Mouse (Mus musculus) layer of hippocampus, adult 9-11 months (tissue): ENCODE data around the gene H2-Aa.
A peak's percentile ranks its signal among the peaks of the same experiment; 100 is the strongest.

Experiments used
- DNase-seq: peaks from one replicate; pipeline ENCODE4 v3.0.0; 2022

H2-Aa gene

DNA sequence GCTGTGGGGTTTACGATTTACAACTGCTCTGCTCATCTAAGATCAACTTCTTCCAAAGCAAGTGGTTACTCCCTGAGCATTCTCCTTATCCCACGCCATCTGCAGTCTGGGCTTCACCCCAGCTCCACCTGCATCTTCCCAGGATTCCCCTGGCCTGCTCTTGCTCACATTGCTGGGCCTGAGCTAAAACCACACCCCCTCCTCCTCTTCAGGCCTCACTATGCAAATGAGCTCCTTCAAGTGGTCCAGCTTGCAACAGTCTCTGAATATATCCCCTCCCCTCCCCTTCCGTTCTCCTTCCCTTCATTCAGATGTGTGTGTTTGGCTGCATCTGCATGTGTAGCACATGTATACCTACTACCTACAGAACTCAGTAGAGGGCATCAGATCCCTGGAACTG is 11.7 kb upstream of the H2-Aa start:
- DNase-seq, result no peak

DNA sequence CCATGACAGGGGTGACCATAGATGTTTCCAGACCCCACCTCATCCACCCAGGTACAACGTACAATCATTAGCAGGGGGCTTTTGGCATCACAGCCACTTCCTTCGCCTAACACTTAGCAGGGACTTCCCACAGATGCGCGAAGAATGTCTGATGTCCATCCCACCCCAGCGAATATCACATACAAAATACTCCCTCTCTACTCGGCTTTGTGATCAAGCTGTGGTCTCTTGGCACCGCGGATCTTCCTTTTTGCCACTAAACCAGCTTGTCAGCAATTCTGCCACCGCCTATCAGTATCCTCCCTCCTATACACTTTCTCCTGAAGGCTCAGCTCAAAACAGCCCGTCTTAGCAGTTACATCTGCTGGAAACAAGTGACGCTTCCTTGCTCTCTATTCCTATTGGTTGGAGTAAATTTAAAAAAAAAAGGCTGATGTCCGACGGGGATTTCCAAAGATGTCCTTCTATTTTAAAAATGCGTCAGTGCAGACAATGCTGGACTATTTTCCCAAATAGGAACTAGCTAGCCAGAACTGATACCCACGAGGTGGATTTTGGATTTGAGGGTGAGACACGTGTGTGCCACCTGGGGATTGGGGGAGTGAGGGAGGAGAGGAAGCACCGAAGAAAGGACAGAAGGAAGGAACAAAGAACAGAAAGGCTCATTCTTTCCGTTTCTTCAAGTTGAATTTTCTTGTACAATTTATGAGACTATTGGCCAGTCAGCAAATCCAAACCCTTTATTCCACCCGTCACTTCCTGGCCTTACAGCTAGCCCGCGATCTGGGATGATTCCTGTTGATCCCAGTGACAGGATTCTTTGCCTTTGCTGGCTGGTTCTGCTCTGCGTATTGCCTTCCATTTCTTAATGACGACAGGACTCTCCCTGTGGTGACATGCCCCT is 8.5 kb upstream of the H2-Aa start:
- peak; percentile 53 for DNase-seq

DNA sequence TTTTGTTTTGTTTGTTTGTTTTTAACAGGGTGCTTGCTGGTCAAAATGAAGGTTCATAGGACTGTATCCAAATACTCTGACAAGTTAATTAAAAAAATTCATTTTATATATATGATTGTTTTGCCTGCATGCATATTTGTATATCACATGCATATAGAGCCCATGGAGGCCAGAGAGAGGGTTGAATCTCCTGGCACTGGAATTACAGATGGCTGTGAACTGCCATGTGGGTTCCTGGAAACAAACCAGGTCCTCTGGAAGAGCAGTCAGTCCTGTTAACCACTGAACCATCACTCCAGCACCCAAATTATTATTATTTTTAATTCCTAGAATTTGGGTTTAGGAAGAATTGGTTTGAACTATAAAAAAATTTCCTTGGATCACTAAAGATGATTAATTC is 7.7 kb upstream of the H2-Aa start:
- DNase-seq, result no peak

DNA sequence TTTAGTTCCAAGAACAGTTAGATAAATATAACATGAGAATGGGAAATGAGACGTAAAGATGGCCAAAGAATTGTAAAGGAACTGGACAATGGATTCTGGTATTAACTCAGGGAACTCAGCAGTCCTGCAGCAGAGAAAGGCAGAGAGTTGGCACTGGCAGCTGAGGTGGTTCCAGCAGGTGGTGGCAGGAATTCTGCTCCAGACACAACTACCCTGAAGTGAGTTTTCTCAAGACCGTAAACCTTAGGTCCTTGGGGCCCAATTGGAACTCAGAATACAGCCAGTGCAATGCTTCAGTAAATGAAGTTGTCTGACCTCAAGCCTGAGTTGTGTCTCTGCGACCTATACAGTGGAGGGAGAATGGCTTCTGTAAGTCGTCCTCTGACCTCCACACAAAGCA is 6.6 kb upstream of the H2-Aa start:
- DNase-seq, result no peak

DNA sequence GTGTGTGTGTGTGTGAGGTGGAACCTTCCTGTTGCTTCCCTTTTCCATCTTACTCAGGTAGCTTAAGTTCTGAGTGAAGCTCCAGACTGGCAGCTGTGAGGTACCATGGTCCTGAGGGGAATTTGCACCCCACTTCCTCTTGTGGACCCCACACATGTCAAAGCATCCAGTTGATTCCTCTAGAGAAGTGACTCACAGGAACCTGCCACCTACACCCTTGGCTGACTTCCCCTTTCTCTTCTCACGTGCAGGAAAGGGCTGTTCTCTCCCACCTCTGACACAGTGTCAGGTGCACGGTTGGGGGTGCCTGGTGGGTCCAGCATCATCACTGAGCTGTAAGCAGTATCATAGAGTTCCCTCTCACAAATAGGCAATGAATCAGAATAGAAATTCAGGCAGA is 5.9 kb upstream of the H2-Aa start:
- DNase-seq, result no peak

DNA sequence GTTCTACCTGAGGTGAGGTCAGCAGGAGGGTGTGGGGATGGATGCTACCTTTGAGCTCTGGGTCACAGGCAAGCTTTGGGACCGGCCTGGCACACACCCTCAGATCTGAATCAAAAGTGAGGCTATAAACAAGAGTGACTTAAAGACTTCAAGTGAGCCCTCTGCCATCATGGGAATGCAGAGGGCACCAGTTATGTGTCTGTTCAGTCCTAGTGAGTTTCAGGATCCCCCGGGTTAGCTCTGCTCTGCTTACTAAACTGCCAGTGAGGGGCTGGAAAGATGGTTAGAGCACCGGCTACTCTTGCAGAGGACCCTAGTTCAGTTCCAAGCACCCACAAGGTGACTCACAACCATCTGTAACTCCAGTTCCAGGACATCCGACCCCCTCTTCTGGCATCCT is 4.9 kb upstream of the H2-Aa start:
- no peak for DNase-seq

DNA sequence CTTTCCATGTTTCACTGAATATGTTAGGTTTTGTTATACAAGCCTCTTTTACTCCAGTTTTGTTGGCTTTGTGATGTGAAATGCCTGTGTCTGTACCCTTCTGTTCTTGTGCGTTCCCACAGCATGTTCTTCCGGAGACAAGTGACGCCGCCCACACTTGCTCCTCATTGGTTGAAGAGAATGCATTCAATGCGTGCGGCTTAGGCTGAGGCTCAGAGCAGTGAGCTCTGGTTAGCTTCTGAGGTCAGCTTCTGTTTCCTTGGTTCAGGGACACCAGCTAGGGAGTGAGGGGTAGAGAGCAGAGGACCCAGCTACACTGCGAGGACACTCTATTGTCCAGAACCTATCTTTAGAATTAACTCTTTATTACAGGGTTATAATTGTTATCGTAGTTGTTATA is 4.0 kb upstream of the H2-Aa start:
- DNase-seq, result peak; percentile 83

DNA sequence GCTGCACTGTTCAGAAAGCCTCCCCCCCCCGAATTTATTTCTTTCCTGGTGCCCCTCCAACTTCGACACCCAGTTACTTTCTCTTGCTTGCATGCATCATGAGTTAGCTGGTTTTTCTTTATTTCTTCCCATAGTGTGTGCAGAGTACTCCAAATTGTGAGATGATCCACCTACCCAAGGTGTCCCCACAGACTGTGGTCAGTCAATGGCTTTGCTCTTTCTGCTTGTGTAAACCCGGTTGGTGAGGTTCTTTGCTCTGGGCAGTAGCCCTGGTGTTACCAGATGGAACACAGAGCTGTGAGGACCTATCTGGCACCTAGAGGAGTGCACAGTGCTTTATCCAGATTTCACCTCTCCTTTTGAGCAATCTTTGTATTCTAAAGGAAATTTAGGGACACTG is 508 bp upstream of the H2-Aa start:
- DNase-seq, result no peak

DNA sequence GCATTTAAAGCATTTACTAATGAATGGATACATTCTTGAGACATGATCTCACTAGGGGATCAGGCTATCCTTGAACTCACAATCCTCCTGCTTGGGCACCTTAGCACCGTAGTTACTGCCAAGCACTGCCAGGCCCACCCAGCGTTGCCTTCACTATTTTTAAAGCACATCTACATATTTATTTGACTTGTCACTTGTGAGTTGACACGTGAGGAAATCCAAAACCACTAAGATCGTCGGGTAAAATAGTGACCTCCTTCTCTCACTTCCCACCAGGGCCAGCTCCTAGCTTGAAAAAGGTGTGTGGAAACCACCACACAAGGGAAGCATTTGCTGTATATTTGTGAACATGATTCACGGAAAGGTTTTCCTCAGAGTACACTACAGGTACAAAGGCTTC is 624 bp downstream of the H2-Aa start:
- DNase-seq, result no peak

DNA sequence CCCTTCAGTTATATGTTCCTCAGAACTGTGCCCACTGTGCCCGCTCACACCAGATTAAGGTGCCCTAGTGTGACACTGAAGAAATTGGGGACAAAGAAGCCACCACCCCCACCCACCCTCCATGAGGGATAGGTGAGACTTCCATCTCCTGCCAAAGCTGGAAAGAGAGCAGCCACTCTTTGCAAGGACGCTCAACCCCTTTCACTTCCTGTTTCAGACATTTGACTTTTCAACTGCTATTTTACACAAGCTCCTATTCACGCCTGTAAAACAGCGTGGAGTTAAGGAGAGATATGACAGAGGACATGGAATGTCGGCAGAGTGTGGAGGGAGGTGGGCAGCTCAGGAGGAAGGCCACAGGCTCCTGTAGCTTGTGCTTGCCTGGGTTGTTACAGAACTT is 1.1 kb downstream of the H2-Aa start:
- no peak for DNase-seq

DNA sequence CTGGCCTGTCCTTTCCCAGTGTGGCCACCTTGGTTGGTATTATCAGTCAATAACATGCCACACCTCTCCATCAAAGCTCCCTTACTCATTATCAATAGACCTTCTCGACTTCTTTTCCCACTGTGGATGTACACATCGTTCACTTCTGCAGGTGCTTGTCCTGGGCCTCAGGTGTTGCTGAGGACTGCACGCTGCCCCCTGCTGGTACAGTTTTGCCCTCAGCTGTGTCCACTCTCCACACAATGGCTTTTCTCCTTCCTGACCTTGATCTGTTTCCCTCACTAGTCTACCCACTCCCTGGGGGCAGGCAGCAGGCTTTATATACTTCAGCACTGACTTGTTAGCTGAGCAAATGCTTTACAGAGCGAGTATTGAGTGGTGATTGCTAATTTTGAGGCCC is 1.8 kb downstream of the H2-Aa start:
- no peak for DNase-seq

DNA sequence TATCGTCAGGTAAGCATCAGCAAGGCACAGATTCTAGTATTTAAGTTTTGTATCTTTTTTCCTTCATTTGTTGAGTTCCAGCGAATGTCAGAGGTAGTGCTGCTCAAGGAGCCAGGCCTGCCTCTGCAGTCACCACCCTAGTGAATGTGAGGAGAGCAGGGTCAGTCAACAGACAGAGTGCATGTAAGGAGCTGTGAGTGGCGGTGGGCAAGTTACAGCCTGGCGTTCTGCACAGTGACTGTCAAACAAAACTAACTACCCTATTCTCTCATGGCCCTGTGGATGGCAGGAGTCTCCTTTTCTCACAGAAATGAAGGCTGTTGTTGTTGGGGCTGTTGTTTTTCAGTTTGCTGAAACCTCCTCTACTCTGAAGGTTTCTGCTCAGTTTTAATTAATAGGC is 2.3 kb downstream of the H2-Aa start:
- no peak for DNase-seq

DNA sequence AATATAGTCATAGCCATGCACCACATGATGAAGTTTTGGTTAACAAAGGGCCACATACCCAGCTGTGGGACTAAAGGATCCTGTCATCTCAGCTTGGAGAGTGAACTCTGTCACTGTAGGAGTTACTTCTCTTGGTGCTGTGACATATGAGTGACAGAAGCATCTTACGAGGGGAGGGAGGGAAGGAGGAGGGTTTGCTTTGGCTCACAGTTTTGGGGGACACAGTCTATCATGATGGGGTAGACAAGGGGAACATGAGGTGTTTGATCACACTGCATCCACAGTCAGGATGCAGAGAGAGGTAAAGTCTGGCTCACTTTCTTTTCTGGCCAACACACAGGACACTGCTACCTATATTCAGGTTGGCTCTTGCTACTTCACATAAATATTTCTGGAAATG is 5.8 kb downstream of the H2-Aa start:
- no peak for DNase-seq

DNA sequence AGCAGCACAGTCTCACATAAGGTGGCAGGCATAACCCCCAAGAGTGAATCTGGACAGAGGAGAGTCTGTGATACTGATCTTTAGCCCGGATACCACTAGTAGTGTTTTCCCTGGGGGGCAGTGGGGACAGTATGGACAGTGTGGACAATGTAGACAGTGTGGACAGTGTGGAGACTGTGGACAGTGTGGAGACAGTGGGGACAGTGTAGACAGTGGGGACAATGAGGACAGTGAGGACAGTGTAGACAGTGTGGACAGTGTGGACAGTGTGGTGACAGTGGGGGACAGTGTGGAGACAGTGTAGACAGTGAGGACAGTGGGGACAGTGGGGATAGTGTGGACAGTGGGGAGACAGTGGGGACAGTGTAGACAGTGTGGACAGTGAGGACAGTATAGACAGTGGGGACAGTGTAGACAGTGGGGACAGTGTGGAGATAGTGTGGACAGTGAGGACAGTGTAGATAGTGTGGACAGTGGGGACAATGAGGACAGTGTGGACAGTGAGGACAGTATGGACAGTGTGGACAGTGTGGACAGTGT is 7.1 kb downstream of the H2-Aa start:
- no peak for DNase-seq

DNA sequence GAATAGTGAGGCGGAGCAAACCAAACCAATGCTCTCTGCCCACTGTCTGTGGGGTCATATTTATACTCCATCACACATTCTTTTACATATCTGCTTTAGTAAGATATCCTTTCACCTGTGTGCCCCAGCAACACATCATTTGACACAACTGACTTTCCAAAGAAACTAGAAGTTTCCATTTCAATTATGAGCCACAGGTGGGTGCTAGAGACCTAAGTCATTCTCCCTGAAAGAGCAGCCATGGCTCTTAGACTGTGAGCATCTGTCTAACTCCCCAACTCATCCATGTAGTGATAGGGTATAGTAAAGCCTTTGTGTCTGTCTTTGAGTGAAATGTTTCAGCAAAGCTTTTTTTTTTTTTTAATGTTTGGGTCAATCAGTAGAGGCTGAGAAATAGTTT is 15.5 kb downstream of the H2-Aa start:
- DNase-seq, result no peak

DNA sequence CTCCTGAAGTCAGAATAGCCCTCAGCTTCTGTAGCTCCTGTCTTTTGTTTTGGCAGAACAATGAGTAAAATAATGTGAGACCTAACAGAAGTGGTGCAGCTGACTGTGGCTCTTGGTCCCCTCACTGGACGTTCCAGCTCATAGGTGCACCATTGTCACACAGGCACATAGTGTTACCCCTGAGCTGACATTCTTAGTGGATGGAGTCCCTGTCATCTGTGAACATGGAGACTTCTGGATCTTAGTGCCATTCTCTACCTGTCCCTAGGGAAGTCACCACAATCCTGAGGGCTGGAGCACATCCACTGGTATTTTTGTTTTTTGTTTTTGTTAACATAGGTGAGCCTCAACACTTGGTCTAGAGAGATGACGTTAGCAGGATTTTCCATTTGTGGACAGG is 16.7 kb downstream of the H2-Aa start:
- no peak for DNase-seq

DNA sequence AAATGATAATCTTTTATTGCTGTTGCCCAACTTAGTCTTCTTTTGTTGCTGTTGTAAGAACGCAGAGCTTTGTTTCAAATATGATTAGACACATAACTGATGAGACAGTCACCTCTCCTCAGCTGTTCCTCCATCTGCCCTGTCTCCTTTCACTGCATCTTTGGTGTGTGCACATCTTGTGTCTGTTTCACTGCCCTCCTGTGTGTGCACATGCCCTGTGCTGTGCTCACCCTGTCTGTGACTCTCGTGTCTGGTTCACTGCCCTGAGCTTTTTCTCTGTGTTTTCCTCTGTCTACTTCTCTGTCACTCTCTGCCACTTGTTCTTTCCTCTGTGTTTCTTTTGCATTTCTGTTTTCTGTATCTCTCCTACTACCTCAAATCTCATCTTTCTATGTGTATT is 17.4 kb downstream of the H2-Aa start:
- DNase-seq, result no peak

DNA sequence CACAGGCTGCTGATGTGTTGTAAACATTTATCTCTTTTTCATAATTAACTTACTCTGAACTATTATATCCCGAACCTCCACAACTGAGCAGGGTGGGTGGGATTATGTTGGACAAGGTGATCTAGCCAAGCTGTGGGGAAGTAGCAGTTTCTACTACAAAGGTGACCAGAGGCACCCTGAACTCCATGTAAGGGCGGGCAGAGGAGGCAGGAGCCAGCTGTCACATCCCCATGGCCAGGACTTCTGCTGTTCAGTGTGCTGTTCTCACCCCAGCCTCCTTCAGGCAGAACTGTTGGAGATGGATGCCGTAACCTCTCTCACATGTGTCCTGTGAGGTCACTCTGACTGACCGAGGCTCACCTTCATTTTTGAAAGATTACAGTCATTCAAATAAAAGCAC is 17.8 kb downstream of the H2-Aa start:
- no peak for DNase-seq

DNA sequence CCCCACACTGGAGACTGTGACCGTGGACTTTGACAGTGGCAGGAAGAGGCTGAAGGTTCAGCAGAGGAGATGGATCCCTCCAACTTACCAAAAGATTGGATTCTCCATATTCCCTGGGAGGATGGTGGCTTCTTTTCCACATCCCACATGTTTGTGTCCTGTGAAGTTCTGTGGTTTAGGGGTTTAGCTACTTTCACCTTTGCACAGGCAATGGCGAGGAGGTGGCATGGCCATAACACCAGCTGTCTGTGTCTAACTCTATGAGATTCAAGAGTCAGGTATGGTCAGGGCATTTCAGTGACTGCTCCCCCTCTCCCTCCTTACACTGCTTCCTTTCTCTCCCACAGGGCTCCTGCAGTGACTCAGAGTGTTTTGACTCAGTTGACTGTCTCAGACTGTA is 18.9 kb downstream of the H2-Aa start:
- DNase-seq, result no peak

DNA sequence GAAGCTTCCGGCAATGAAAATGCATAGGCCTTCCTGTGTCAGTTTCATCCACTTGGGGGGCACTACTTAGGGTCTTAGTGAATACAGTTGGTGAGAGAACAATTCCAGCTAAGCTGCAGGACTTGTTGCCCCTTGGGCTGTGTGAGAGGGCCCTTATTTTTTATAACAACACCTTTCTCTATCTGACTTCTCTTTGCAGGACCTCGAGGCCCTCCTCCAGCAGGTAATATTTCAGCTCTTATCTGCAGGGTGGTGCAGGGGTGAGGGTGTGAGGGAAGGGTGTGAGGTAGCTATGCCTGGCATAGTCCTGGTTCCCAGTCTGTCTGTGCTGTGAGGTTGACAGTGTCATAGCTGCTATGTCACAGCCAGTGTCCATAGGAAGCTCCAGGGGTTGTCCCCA is 19.4 kb downstream of the H2-Aa start:
- no peak for DNase-seq

DNA sequence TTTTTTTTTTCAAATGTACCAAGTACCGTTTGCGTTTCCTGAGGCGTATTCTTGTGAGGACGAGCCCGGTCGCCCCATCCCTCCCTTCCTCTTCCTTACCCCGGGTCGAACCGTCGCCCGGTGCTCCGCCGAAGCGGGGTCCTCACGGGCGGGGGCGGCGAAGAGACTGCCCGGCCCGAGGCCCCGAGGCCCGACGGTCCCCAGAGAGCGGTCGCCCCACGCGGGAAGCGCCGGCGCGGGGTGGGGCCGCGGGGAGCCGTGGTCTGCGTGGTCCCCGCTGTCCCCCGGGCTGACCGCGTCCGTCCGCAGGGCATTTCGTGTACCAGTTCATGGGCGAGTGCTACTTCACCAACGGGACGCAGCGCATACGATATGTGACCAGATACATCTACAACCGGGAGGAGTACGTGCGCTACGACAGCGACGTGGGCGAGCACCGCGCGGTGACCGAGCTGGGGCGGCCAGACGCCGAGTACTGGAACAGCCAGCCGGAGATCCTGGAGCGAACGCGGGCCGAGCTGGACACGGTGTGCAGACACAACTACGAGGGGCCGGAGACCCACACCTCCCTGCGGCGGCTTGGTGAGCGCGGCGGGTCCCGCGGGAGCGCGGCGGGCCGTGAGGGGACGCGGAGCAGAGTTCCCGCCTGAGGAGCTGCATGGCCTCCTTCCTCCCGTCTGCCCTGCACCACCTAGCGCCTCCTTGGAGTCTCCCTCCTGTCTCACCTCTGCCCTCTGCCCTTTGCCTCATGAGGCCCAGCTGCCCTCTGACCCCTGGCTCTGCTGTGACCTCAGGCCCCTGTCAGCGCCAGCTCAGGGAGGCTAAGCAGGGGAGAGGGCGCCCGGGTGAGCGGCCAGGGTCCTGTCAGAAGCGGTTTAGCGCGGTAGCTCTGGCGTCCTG is 22.9 kb downstream of the H2-Aa start:
- DNase-seq, result no peak

DNA sequence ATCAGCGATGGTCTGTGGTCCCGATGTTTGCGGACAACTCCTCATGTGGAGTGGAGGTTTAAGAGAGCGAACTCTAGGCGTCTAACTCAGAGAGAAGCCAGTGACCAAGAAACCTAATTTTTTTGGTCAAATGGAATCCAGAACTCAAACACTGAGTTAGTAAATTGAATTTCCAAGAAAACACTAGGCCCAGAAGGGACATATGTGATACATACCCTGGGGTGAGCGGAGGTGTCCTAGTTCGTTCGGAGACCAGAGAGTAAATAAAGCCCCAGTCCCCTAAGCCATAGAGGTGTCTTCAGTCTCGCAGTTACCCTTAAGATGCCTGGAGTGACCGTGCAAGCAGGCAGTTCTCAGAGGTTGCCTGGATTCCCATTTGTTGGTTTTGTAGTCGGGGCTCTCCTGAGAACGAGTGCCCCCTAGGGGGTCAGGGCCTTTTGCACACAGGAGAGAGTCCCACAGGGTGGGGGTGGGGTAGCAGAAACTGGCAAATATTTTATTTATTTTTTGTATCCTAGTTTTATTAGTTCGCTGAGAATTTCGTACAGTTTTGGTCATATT is 23.7 kb downstream of the H2-Aa start:
- no peak for DNase-seq

DNA sequence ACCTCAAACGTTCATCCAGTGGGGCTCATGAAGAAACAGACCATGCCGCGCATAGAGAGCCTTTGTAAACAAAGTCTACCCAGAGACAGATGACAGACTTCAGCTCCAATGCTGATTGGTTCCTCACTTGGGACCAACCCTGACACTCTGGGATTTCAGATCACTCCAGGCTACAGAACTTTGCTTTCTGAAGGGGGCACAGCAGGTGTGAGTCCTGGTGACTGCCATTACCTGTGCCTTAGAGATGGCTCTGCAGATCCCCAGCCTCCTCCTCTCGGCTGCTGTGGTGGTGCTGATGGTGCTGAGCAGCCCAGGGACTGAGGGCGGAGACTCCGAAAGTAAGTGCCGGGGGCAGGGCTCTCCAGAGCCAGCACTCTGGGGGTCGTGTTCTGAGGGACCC is 24.6 kb downstream of the H2-Aa start:
- DNase-seq, result peak; percentile 57

DNA sequence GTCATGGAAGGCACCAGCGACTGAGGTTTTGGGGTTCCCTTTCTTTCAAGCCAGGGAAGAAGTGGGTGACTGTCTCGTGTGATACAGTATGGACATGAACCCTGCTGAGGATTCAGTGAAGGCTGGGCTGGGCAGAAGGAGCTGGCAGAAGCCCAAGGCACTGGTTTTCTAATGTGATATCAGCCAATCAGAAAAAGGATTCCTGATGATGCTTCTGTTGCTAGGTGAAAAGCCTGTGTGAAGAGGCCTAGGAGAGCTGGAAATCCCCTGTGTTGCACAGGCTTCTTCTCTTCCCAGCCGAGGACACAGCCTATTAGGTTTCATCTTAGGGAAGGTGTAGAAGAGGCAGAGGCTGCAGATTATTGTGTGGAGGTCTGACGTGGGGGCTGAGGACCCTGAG is 26.1 kb downstream of the H2-Aa start:
- DNase-seq, result peak; percentile 82
